Mouse (Mus musculus) mesoderm, embryonic 11.5 days (tissue): ENCODE measurements at regions not wholly inside any gene's neighbourhood (a gene's known extent, or its start where the extent isn't known, plus 50 kb on each side); places are given as distances from the start of the nearest gene placed in this dataset.
"Not testable (repeated sequence)": the region's sequence is repeated elsewhere in the genome, so short reads cannot be mapped to it uniquely, and the experiment has no call there.

Experiments used
- DNase-seq: peaks from one replicate; pipeline ENCODE4 v3.0.0-alpha.2; 2012; ENCODE audit warnings: low read depth, low spot score

GRCm38 (mm10) chr7:87096500-87096899 is 100.6 kb downstream of the Vmn2r79 start:
- DNase-seq = no peak

- DNase-seq = not testable (repeated sequence)
Observed at GRCm38 (mm10) chr7:87099611-87100010, 103.7 kb downstream of the Vmn2r79 start.

GRCm38 (mm10) chr7:87100377-87100776 is 104.5 kb downstream of the Vmn2r79 start:
- DNase-seq = not testable (repeated sequence)

GRCm38 (mm10) chr7:87101281-87101680 is 105.4 kb downstream of the Vmn2r79 start:
- DNase-seq = not testable (repeated sequence)

DNA sequence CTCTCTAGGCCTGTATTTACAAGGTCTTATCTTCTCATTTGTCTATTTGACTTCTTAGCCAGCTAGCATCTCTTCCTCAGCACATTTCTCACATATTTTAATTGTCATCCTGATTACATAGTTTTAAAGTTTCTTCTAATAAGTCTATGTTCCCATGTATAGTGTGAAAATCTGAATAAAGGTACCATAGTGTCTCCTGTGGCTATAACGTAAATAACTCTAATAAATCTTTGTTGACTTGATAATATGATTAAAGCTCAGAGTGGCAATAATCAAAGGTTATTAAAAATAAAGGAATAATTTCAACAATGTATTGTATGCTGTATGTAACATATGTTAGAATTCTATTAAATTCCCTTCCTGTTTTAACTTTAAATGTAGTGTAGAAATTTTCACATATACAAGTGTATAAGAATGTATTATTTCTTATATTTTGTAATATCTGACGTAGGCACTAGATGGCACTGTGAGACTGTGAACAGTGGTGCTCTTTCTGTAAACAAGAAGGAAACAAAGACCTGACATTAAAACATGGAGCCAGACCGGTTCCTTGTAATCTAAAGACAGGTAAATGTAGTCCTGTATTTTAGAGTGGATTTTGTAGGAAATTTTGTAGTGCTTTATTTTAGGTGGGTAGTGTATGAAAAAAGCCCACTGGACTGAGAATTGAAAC is 114.5 kb downstream of the Vmn2r79 start:
- peak; percentile 60 for DNase-seq

- peak; percentile 0 for DNase-seq
Observed at GRCm38 (mm10) chr7:87110985-87111372, 115.1 kb downstream of the Vmn2r79 start.

DNA sequence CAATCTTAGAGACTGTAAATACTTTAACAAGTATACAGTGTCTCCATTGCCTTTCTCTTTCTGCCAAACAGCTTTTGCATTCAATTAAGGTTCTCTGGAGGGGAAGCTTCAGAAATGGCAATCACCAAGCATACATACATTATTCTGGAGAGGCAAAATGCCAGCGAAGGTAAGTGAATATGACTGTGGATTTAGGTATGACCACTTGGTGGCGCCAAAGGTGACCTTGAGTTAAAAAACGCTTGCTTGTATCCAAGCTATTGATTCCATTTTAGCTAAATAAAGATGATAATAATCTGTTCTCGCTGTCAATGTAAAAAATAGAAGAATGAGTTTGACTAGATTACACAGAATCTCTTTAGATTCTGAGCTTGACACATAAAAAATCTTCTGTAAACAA is 117.7 kb downstream of the Vmn2r79 start:
- peak; percentile 68 for DNase-seq

- no peak for DNase-seq
Observed at GRCm38 (mm10) chr7:87122516-87122915, 123.4 kb upstream of the Nox4 start.

GRCm38 (mm10) chr7:87145896-87146295 is 100.0 kb upstream of the Nox4 start:
- DNase-seq = no peak

GRCm38 (mm10) chr7:87147703-87148102 is 98.2 kb upstream of the Nox4 start:
- DNase-seq = no peak

GRCm38 (mm10) chr7:87148681-87149080 is 97.2 kb upstream of the Nox4 start:
- no peak for DNase-seq

DNA sequence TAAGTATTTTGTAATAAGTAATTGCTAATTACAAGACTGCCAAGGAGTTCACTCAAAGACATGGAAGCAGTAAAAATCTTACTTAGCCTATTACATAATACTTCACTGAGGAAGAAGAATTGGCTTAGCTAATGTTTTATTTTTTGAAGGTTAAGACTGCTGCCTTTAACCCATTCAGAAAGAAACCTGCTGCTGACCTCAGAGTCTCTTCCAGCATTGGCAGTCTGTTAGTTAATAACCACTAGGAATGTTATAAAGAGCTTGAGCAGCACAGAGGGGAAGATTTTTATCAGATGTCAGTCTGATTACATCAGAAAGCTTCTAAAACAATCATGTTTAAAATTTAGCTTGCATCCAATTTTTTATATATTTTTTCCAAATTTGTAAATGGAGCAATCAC is 94.9 kb upstream of the Nox4 start:
- no peak for DNase-seq

GRCm38 (mm10) chr7:87186443-87187153 is 59.3 kb upstream of the Nox4 start:
- DNase-seq = peak; percentile 16

DNA sequence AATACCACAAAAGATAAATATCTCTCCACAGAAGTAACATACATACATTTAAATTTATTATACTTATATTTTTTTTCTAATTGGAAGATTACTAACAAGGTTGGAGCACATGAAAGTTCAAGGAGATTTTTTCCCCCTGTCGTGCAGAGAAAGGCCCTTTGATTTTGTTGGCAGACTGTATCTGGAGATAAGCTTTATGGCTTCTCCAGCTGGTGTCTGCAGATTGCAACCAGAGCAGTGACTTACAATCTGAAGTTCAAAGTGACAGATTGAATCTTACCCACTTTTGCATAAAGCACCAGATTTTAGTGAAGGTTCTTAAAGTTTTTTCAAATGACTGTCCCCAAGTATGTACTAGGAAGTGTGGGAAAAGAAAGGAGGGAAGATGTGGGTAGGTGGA is 50.2 kb upstream of the Nox4 start:
- DNase-seq = no peak
